Mouse (Mus musculus): ENCODE measurements around the gene Rab11b.

- no peak for TF ChIP-seq EP300 (IDR thresholded peaks at IDR 0.05; ENCODE audit: low read depth)
- TF ChIP-seq CTCF (IDR thresholded peaks at IDR 0.05; ENCODE audit: low read depth), result no peak
Observed at GRCm38 (mm10) chr17:33807181-33807888, 47.0 kb upstream of the Rab11b start.

All from liver, postnatal 0 days (tissue).